Mouse (Mus musculus): ENCODE results near the gene Sfxn2.

DNA sequence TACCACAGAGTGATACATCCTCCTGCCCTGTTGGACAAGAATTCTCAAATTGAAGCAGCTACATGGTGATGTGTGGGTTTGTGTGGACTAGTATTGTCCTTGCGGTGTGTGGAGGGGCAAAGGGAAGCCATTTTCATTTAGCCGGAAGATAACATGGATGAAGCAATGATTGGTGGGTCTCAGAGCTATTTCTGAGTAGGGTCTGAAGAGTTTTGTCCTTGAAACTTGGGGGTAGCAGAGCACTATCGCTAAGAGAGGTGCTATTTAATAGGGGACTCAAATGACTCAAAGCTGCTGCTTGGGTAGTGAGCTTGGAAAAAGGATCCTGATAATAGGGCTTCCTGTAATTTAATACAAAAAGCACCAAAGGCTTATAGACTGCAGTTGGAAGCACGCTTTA lies 25.0 kb downstream of the Sfxn2 start:
- no peak for TF ChIP-seq CTCF (IDR thresholded peaks at IDR 0.05; ENCODE audit: borderline replicate concordance, control insufficient read depth, extremely low read depth, insufficient read depth, low read length, poor library complexity)
- TF ChIP-seq POLR2A (IDR thresholded peaks at IDR 0.05; ENCODE audit: control insufficient read depth, extremely low read depth, insufficient read depth, low read length, poor library complexity) = no peak

Measured in thymus, adult 2 months (tissue).